Mouse (Mus musculus) brain, embryonic 14.5 days (tissue): ENCODE data around the gene Kcnd2.

Experiments used
- CTCF ChIP-seq: fragments of 200-500 bp; IDR thresholded peaks from 2 replicates; pipeline ENCODE4 v1.5.1; 2012; ENCODE audit warnings: inconsistent platforms, mild to moderate bottlenecking, moderate library complexity, borderline replicate concordance; ENCODE audit not compliant: insufficient read depth, insufficient read length; ENCODE audit errors: extremely low read depth
- POLR2A ChIP-seq: fragments of 200-500 bp; IDR thresholded peaks from 2 replicates; pipeline ENCODE4 v1.6.1; 2012; ENCODE audit warnings: mild to moderate bottlenecking, inconsistent platforms, borderline replicate concordance; ENCODE audit not compliant: poor library complexity, insufficient read depth, insufficient read length, severe bottlenecking; ENCODE audit errors: extremely low read depth

GRCm38 (mm10) chr6:21424202-21424785 lies 209.0 kb downstream of the Kcnd2 start:
- TF ChIP-seq CTCF (no peak), POLR2A (no peak)
